In genomic region chr5:117087718-117088117, GRCm38 (mm10) we compare ENCODE assay signal across 7 mouse cellular contexts. TPM values are rescaled to one million over a fixed set of nuclear protein-coding genes. Genes with fewer than 3 reads are reported as not detected.
DNase-seq lines count a peak whose midpoint lies in the region; ATAC-seq and TF ChIP-seq lines count a peak whose summit lies in the region.

No protein-coding gene starts in this region.

- no peak for TF ChIP-seq POLR2A in lung, adult 2 months (IDR thresholded peaks at IDR 0.05; ENCODE audit: borderline replicate concordance, extremely low read depth, low read depth, low read length)

- TF ChIP-seq EP300 in liver, postnatal 0 days (IDR thresholded peaks at IDR 0.05; ENCODE audit: low read depth): no peak

- WGBS in heart, embryonic 14.5 days: 0% methylated on average over 13 of the region's 13 CpGs
- WGBS in liver, postnatal 0 days (ENCODE audit: insufficient replicate concordance): 9% methylated on average over 13 of the region's 13 CpGs
- 5% methylated on average over 13 of the region's 13 CpGs for WGBS in lung, adult 2 months

- H3K36me3 ChIP-seq in megakaryocyte, embryonic 14.5 days (replicated peaks; ENCODE audit: low read length): peaks cover 19% of the 10 kb centered on the region
- peaks cover 20% of the 10 kb centered on the region for H3K36me3 ChIP-seq in heart, embryonic 14.5 days (ENCODE audit: control insufficient read depth, insufficient read depth, low read length)
- H3K36me3 ChIP-seq in liver, postnatal 0 days (replicated peaks; ENCODE audit: insufficient read depth, low read length): peaks cover 12% of the 10 kb centered on the region

- no peak for DNase-seq in liver, postnatal 0 days
- no peak for DNase-seq in adrenal gland, postnatal 4 days (ENCODE audit: low spot score in 2 of 2)
- DNase-seq in thymus, postnatal 25 days: no peak
- DNase-seq in lung, adult 2 months: no peak

- 0 out of 4 replicates have a peak overlapping the region, but pooled peaks of 1 of the 2 experiments have one; percentile 42 for H3K27ac ChIP-seq in heart, embryonic 14.5 days (replicated peaks in 1 of 2; ENCODE audit: control insufficient read depth in 1 of 2, insufficient read depth in 1 of 2, low read depth in 2 of 2, low read length in 2 of 2)
- no peak overlapping the region for H3K27ac ChIP-seq in liver, postnatal 0 days (ENCODE audit: low read depth)

- H3K4me3 ChIP-seq in megakaryocyte, embryonic 14.5 days (replicated peaks): peak overlapping the region; percentile 60
- H3K4me3 ChIP-seq in heart, embryonic 14.5 days (ENCODE audit: control insufficient read depth in 1 of 2, insufficient read depth in 1 of 2, low read depth in 1 of 2, low read length in 2 of 2): peak overlapping the region; percentile 21 to 32
- no peak overlapping the region for H3K4me3 ChIP-seq in liver, postnatal 0 days (ENCODE audit: low read depth, low read length)
- no peak overlapping the region for H3K4me3 ChIP-seq in lung, adult 2 months (replicated peaks; ENCODE audit: extremely low read depth, low read depth, low read length)

- peaks cover 24% of the 10 kb centered on the region for H3K4me1 ChIP-seq in megakaryocyte, embryonic 14.5 days
- H3K4me1 ChIP-seq in heart, embryonic 14.5 days (ENCODE audit: control insufficient read depth in 2 of 2, insufficient read depth in 2 of 2, low read length in 2 of 2): peaks cover 12 to 19% of the 10 kb centered on the region in 2 experiments
- H3K4me1 ChIP-seq in liver, postnatal 0 days (ENCODE audit: insufficient read depth): peaks cover 14% of the 10 kb centered on the region
- H3K4me1 ChIP-seq in lung, adult 2 months (ENCODE audit: control insufficient read depth, insufficient read depth, low read length): 0 out of 2 replicates have a peak, but pooled peaks cover 2% of the 10 kb centered on the region

- TF ChIP-seq CTCF in liver, postnatal 0 days (IDR thresholded peaks at IDR 0.05; ENCODE audit: low read depth): no peak
- TF ChIP-seq CTCF in lung, adult 2 months (IDR thresholded peaks at IDR 0.05; ENCODE audit: insufficient read depth, low read length): no peak

- ATAC-seq in megakaryocyte, adult 5-6 weeks (ENCODE audit: poor library complexity, severe bottlenecking): no peak
- ATAC-seq in heart, embryonic 14.5 days (ENCODE audit: insufficient number of reproducible peaks, insufficient read depth, low FRiP score, low read depth): peak; percentile 48; the same call in 1 of the 2 replicates
- no peak for ATAC-seq in liver, postnatal 0 days

- peak overlapping the region; percentile 45; the same call in 1 of the 2 replicates for H3K9ac ChIP-seq in heart, embryonic 14.5 days (ENCODE audit: low read length)
- H3K9ac ChIP-seq in liver, postnatal 0 days (replicated peaks): no peak overlapping the region

- H3K9me3 ChIP-seq in megakaryocyte, embryonic 14.5 days: peaks cover 13% of the 10 kb centered on the region
- H3K9me3 ChIP-seq in heart, embryonic 14.5 days (ENCODE audit: control insufficient read depth, low read length): no peaks in the 10 kb centered on the region
- no peaks in the 10 kb centered on the region for H3K9me3 ChIP-seq in liver, postnatal 0 days (ENCODE audit: low read length)

- H3K4me2 ChIP-seq in heart, embryonic 14.5 days (ENCODE audit: low read length): peak overlapping the region; percentile 74
- H3K4me2 ChIP-seq in liver, postnatal 0 days (ENCODE audit: low read depth, low read length): peak overlapping the region; percentile 38; the same call in 1 of the 2 replicates

- peaks cover 33% of the 10 kb centered on the region for H3K27me3 ChIP-seq in megakaryocyte, embryonic 14.5 days (replicated peaks)
- H3K27me3 ChIP-seq in heart, embryonic 14.5 days (ENCODE audit: control insufficient read depth, insufficient read depth, low read length): peaks cover 11% of the 10 kb centered on the region; the same call in 1 of the 2 replicates
- H3K27me3 ChIP-seq in liver, postnatal 0 days (ENCODE audit: insufficient read depth, low read length): 0 out of 2 replicates have a peak, but pooled peaks cover 7% of the 10 kb centered on the region

RNA-seq across cellular contexts. Expression of gene Suds3, which starts 28.2 kb away (rescaled TPM):
- 37.1 and 38.0 TPM in 2 replicates for polyA plus RNA-seq in megakaryocyte, embryonic 14.5 days (2012; ENCODE audit: insufficient read depth, low replicate concordance)
- 18.0 and 18.8 TPM in 2 replicates for total RNA-seq in megakaryocyte, adult 5-6 weeks (2015)
- 93.5 and 102 TPM in 2 replicates for total RNA-seq in megakaryocyte, adult 5-6 weeks (2017)
- polyA plus RNA-seq in heart, embryonic 14.5 days (2014; fragmentation: Nextera tagmentation; extraction: Ambion mirVana): 26.3 and 32.6 TPM in 2 replicates
- 30.5 and 33.4 TPM in 2 replicates for polyA plus RNA-seq in liver, postnatal 0 days (2015; fragmentation: Nextera tagmentation; extraction: Ambion mirVana)
- 100 to 1,000 TPM in 1 of 2 experiments, 10 to 100 TPM in 1; 97.0 to 108 TPM for total RNA-seq in adrenal gland, postnatal 4 days (2021)
- polyA plus RNA-seq in lung, adult 2 months (2012; rRNA removed): 44.0 and 57.1 TPM in 2 replicates

RNA-seq across cellular contexts. Expression of gene Taok3, which starts 32.2 kb away (rescaled TPM):
- 75.0 and 157 TPM in 2 replicates for polyA plus RNA-seq in megakaryocyte, embryonic 14.5 days (2012; ENCODE audit: insufficient read depth, low replicate concordance)
- 73.8 and 80.2 TPM in 2 replicates for total RNA-seq in megakaryocyte, adult 5-6 weeks (2015)
- 57.5 and 72.8 TPM in 2 replicates for total RNA-seq in megakaryocyte, adult 5-6 weeks (2017)
- 8.9 and 10.3 TPM in 2 replicates for polyA plus RNA-seq in heart, embryonic 14.5 days (2014; fragmentation: Nextera tagmentation; extraction: Ambion mirVana)
- polyA plus RNA-seq in liver, postnatal 0 days (2015; fragmentation: Nextera tagmentation; extraction: Ambion mirVana): 40.5 and 41.9 TPM in 2 replicates
- total RNA-seq in adrenal gland, postnatal 4 days (2021): 10 to 100 TPM; 39.3 to 39.5 TPM
- polyA plus RNA-seq in lung, adult 2 months (2012; rRNA removed): 30.3 and 40.5 TPM in 2 replicates

Comparison
In these comparisons a context has a peak if more than half of its experiments do, and no peak if none do; other contexts are left out.
1. H3K4me3 ChIP-seq: peak in megakaryocyte, embryonic 14.5 days (single experiment) and heart, embryonic 14.5 days (2 of 2); none in liver, postnatal 0 days (single experiment) and lung, adult 2 months (single experiment).